Comparison of ENCODE assay signal across 10 mouse cellular contexts in the genomic region with DNA sequence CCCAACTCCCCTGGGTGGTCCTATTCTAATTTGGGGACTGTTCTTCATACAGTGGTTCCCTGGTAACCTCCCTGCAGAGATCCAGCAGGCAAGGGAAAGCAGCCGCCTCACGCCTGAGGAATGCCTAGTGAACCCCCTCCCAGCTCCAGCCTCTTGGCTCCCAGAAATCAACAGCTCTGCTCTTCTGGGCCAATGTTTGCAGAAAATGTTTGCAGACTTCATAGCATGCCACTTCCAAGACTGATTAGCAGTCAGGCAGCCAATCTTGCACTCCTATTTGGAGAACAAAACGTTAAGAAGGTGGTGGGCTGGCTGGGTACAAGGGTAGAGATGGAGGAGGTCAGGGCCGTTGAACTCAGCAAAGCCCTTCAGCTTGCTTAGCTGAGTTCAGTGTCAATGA.
A peak's percentile ranks its signal among the peaks of the same experiment; 100 is the strongest.
DNase-seq lines count a peak whose midpoint lies in the region; ATAC-seq lines count a peak whose summit lies in the region.
"Had no signal": no experiment of that assay in that cellular context is flagged by ENCODE, and none has a peak within 500 bp of the region (broad histone marks: within the 10 kb centered on the region; RNA-seq: fewer than 3 reads in every experiment).

No protein-coding gene starts in this region.

- 0 out of 2 replicates have a peak, but pooled peaks have one; percentile 52 for ATAC-seq in intestine, embryonic 16.5 days
- ATAC-seq in erythroblast, adult 5-6 weeks (replicated peaks; ENCODE audit: low FRiP score, poor library complexity, severe bottlenecking), result no peak
- ATAC-seq: forebrain, embryonic 15.5 days had no signal

- no peaks in the 10 kb centered on the region for H3K27me3 ChIP-seq in heart, embryonic 10.5 days (ENCODE audit: insufficient read depth, poor library complexity, severe bottlenecking)
- 0 out of 2 replicates have a peak, but pooled peaks cover 32% of the 10 kb centered on the region for H3K27me3 ChIP-seq in embryonic facial prominence, embryonic 10.5 days (replicated peaks; ENCODE audit: low read depth, poor library complexity, severe bottlenecking)
- no peaks in the 10 kb centered on the region for H3K27me3 ChIP-seq in intestine, embryonic 16.5 days (replicated peaks; ENCODE audit: control insufficient read depth, insufficient read depth, low read length)
- H3K27me3 ChIP-seq: forebrain, embryonic 15.5 days; liver, embryonic 13.5 days had no signal

- no peak overlapping the region for H3K9ac ChIP-seq in intestine, embryonic 16.5 days (ENCODE audit: low read depth, low read length)
- H3K9ac ChIP-seq: forebrain, embryonic 15.5 days; liver, embryonic 13.5 days had no signal

- no peak overlapping the region for H3K4me2 ChIP-seq in intestine, embryonic 16.5 days (ENCODE audit: low read depth, low read length)
- H3K4me2 ChIP-seq: forebrain, embryonic 15.5 days; liver, embryonic 13.5 days had no signal

- no peaks in the 10 kb centered on the region for H3K9me3 ChIP-seq in heart, embryonic 10.5 days
- no peaks in the 10 kb centered on the region for H3K9me3 ChIP-seq in embryonic facial prominence, embryonic 10.5 days
- no peaks in the 10 kb centered on the region for H3K9me3 ChIP-seq in intestine, embryonic 16.5 days (ENCODE audit: control insufficient read depth, low read length)
- H3K9me3 ChIP-seq: forebrain, embryonic 15.5 days; liver, embryonic 13.5 days had no signal

- WGBS in heart, embryonic 10.5 days, result 29% methylated on average over 4 of the region's 4 CpGs
- 47% methylated on average over 4 of the region's 4 CpGs for WGBS in embryonic facial prominence, embryonic 10.5 days
- 31% methylated on average over 4 of the region's 4 CpGs for WGBS in intestine, embryonic 16.5 days

- H3K4me3 ChIP-seq in heart, embryonic 10.5 days, result no peak overlapping the region
- no peak overlapping the region for H3K4me3 ChIP-seq in embryonic facial prominence, embryonic 10.5 days
- no peak overlapping the region for H3K4me3 ChIP-seq in intestine, embryonic 16.5 days (ENCODE audit: low read length)
- H3K4me3 ChIP-seq: forebrain, embryonic 15.5 days; liver, embryonic 13.5 days had no signal

- H3K4me1 ChIP-seq in heart, embryonic 10.5 days, result peaks cover 12% of the 10 kb centered on the region
- H3K4me1 ChIP-seq in embryonic facial prominence, embryonic 10.5 days, result peaks cover 26% of the 10 kb centered on the region
- H3K4me1 ChIP-seq in intestine, embryonic 16.5 days (ENCODE audit: control insufficient read depth, insufficient read depth, low read length), result peaks cover 5% of the 10 kb centered on the region
- H3K4me1 ChIP-seq: forebrain, embryonic 15.5 days; liver, embryonic 13.5 days had no signal

- no peaks in the 10 kb centered on the region for H3K36me3 ChIP-seq in heart, embryonic 10.5 days
- no peaks in the 10 kb centered on the region for H3K36me3 ChIP-seq in embryonic facial prominence, embryonic 10.5 days (replicated peaks)
- H3K36me3 ChIP-seq in intestine, embryonic 16.5 days (ENCODE audit: control insufficient read depth, insufficient read depth, low read length), result no peaks in the 10 kb centered on the region
- H3K36me3 ChIP-seq: forebrain, embryonic 15.5 days; liver, embryonic 13.5 days had no signal

- DNase-seq in heart, embryonic 10.5 days (ENCODE audit: low spot score), result no peak
- DNase-seq in heart, adult 8-10 months (ENCODE audit: low spot score), result no peak
- peak; percentile 10 for DNase-seq in embryonic facial prominence, embryonic 10.5 days (ENCODE audit: low spot score)
- peak; percentile 48 for DNase-seq in lung, postnatal 25 days (ENCODE audit: low spot score)
- DNase-seq in right cerebral cortex, postnatal 36 days (ENCODE audit: low spot score in 2 of 2), result no peak
- no peak for DNase-seq in cerebellum, adult 8-10 months
- DNase-seq: liver, embryonic 13.5 days had no signal

- peak overlapping the region; percentile 63 for H3K27ac ChIP-seq in heart, embryonic 10.5 days
- H3K27ac ChIP-seq in embryonic facial prominence, embryonic 10.5 days (replicated peaks), result no peak overlapping the region
- 0 out of 2 replicates have a peak overlapping the region, but pooled peaks have one; percentile 18 for H3K27ac ChIP-seq in intestine, embryonic 16.5 days (ENCODE audit: low read length)
- H3K27ac ChIP-seq: forebrain, embryonic 15.5 days; liver, embryonic 13.5 days had no signal

Comparison
In these comparisons a context has a peak if more than half of its experiments do, and no peak if none do; other contexts are left out.
1. DNase-seq: peak in embryonic facial prominence, embryonic 10.5 days (single experiment) and lung, postnatal 25 days (single experiment); none in heart, embryonic 10.5 days (single experiment), heart, adult 8-10 months (single experiment), right cerebral cortex, postnatal 36 days (0 of 2) and cerebellum, adult 8-10 months (single experiment).